Mouse (Mus musculus) small intestine, adult 2 months (tissue): ENCODE results near the gene Ptprd.

ENCODE experiments used
- CTCF ChIP-seq: fragments of 200-500 bp; IDR thresholded peaks from 2 replicates; pipeline ENCODE4 v1.5.1; 2012; ENCODE audit warnings: low read depth, mild to moderate bottlenecking, control low read depth, inconsistent platforms, low read length, moderate library complexity, mixed read lengths; ENCODE audit not compliant: insufficient replicate concordance, insufficient read length; ENCODE audit errors: extremely low read depth
- POLR2A ChIP-seq: fragments of 200-500 bp; IDR thresholded peaks from 2 replicates; pipeline ENCODE4 v1.6.1; 2012; ENCODE audit warnings: low read depth, mild to moderate bottlenecking, control low read depth, inconsistent platforms, low read length, moderate library complexity

GRCm38 (mm10) chr4:76007219-76007618 lies 2204.5 kb downstream of the Ptprd start:
- TF ChIP-seq POLR2A (no peak), CTCF (no peak)
